Mouse (Mus musculus): ENCODE measurements around the gene Rfx2. TPM values are rescaled to one million over a fixed set of nuclear protein-coding genes. Genes with fewer than 3 reads are reported as not detected.

The Rfx2 gene
- polyA plus RNA-seq, 1 experiment, result 1.4 TPM

DNA sequence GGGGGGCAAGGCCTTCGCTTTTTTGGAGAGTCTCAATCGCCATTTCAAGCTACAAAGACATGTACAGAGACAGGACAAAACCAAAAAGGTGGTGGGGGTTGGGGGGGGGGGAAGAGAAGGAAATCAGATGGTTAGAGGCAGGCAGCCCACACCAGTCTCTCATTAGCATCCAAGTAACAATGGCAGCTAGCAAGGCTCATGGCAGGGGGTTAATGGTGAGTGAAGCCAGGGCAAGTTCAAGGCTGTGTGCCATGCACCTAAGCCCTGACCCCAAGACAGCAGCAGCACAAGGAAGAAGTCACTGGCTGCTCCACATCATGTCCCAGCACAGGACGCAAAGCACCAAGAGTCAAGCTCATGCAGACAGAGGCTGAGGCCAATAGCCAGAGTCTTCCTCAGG, 31.5 kb downstream of the Rfx2 start:
- Histone ChIP-seq H3K36me3 (replicated peaks; ENCODE audit: low read length) (no peaks in the 10 kb centered on the region), H3K4me1 (peaks cover 3% of the 10 kb centered on the region; the same call in 1 of the 2 replicates), H3K9me3 (no peaks in the 10 kb centered on the region), H3K27me3 (replicated peaks) (peaks cover 36% of the 10 kb centered on the region), H3K4me3 (replicated peaks) (no peak overlapping the region)
- TF ChIP-seq FLI1 (IDR thresholded peaks at IDR 0.05; ENCODE audit: low read length), result no peak
- TF ChIP-seq GATA1 (IDR thresholded peaks at IDR 0.05; ENCODE audit: borderline replicate concordance, low read length), result no peak

DNA sequence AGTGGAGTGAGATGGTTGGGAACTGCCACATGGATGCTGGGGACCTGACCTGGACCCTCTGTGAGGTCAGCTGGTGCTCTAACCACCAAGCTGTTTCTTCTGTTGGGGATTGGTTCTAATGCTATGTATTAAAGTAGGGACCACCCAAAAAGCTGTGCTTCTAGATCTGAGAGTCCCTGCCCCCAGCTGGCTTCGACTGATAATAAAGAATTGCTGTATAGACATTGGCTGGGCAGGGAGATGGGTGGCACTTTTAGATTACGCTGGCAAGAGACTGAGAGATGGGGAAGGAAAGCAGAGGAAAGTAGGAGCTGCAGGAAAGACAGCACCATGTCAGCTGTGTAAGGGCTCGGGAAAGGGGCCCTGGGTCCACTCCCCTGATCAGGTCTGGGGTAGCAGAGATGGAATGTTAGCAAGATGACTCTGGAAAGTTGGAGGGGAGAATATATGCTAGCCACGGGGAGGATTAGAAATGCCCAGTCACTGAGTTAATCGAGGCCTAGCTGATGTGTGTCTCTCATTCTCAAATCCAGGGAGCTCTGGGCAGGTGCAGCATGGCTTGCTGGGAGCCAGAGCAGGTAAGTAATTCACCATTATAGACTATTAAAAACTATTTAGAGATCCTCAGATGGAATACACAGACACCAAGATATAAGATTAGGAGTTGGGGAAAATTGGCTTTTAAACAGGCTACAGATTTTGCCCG, 37.0 kb downstream of the Rfx2 start:
- peaks cover 34% of the 10 kb centered on the region for H3K27me3 ChIP-seq (replicated peaks)
- H3K4me3 ChIP-seq (replicated peaks), result no peak overlapping the region
- H3K9me3 ChIP-seq, result no peaks in the 10 kb centered on the region
- no peaks in the 10 kb centered on the region for H3K36me3 ChIP-seq (replicated peaks; ENCODE audit: low read length)
- TF ChIP-seq FLI1 (IDR thresholded peaks at IDR 0.05; ENCODE audit: low read length) (no peak), GATA1 (IDR thresholded peaks at IDR 0.05; ENCODE audit: borderline replicate concordance, low read length) (no peak)
- H3K4me1 ChIP-seq, result peaks cover 11% of the 10 kb centered on the region; the same call in 1 of the 2 replicates

DNA sequence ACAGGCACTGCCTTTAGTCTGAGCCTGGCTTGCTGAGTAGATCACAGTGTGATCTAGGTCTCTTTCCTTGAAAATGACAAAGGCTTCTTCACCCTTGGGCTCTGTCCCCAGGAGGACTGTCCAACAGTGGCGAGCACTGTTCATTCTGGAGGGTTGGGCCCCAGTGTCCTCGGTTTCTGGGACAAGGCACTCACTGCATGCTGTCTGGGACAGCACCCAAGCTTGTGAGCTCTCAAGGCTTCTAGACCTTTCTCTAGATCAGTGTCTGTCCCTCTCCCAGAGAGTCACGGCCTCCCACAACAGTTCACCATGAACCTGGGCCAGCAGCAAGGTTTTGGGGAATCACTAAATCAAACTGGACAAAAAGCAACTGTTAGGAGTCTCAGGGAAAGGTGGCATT, 38.2 kb downstream of the Rfx2 start:
- H3K27me3 ChIP-seq (replicated peaks), result peaks cover 39% of the 10 kb centered on the region
- H3K4me1 ChIP-seq, result peaks cover 11% of the 10 kb centered on the region; the same call in 1 of the 2 replicates
- TF ChIP-seq GATA1 (IDR thresholded peaks at IDR 0.05; ENCODE audit: borderline replicate concordance, low read length) (no peak), FLI1 (IDR thresholded peaks at IDR 0.05; ENCODE audit: low read length) (no peak)
- H3K9me3 ChIP-seq, result no peaks in the 10 kb centered on the region
- H3K36me3 ChIP-seq (replicated peaks; ENCODE audit: low read length), result no peaks in the 10 kb centered on the region
- no peak overlapping the region for H3K4me3 ChIP-seq (replicated peaks)

- Histone ChIP-seq H3K4me3 (replicated peaks) (no peak overlapping the region), H3K36me3 (replicated peaks; ENCODE audit: low read length) (no peaks in the 10 kb centered on the region), H3K27me3 (replicated peaks) (peaks cover 65% of the 10 kb centered on the region), H3K9me3 (no peaks in the 10 kb centered on the region), H3K4me1 (peaks cover 18% of the 10 kb centered on the region; the same call in 1 of the 2 replicates)
- TF ChIP-seq FLI1 (IDR thresholded peaks at IDR 0.05; ENCODE audit: low read length) (no peak), GATA1 (IDR thresholded peaks at IDR 0.05; ENCODE audit: borderline replicate concordance, low read length) (no peak)
These were observed 41.5 kb downstream of the Rfx2 start for GRCm38 (mm10) chr17:56789286-56789685.

GRCm38 (mm10) chr17:56788886-56789285, 41.9 kb downstream of the Rfx2 start:
- TF ChIP-seq FLI1 (IDR thresholded peaks at IDR 0.05; ENCODE audit: low read length) (no peak), GATA1 (IDR thresholded peaks at IDR 0.05; ENCODE audit: borderline replicate concordance, low read length) (no peak)
- no peaks in the 10 kb centered on the region for H3K36me3 ChIP-seq (replicated peaks; ENCODE audit: low read length)
- H3K27me3 ChIP-seq (replicated peaks), result peaks cover 69% of the 10 kb centered on the region
- H3K4me1 ChIP-seq, result peaks cover 18% of the 10 kb centered on the region; the same call in 1 of the 2 replicates
- no peak overlapping the region for H3K4me3 ChIP-seq (replicated peaks)
- H3K9me3 ChIP-seq, result no peaks in the 10 kb centered on the region

GRCm38 (mm10) chr17:56780291-56780978, 50.4 kb downstream of the Rfx2 start:
- Histone ChIP-seq H3K9me3 (peaks cover 14% of the 10 kb centered on the region), H3K36me3 (replicated peaks; ENCODE audit: low read length) (no peaks in the 10 kb centered on the region), H3K4me1 (no peaks in the 10 kb centered on the region; the same call in 1 of the 2 replicates), H3K27me3 (replicated peaks) (peaks cover 58% of the 10 kb centered on the region), H3K4me3 (replicated peaks) (no peak overlapping the region)
- TF ChIP-seq GATA1 (IDR thresholded peaks at IDR 0.05; ENCODE audit: borderline replicate concordance, low read length), result no peak
- no peak for TF ChIP-seq FLI1 (IDR thresholded peaks at IDR 0.05; ENCODE audit: low read length)

GRCm38 (mm10) chr17:56778779-56779362, 51.9 kb downstream of the Rfx2 start:
- H3K36me3 ChIP-seq (replicated peaks; ENCODE audit: low read length), result no peaks in the 10 kb centered on the region
- TF ChIP-seq GATA1 (IDR thresholded peaks at IDR 0.05; ENCODE audit: borderline replicate concordance, low read length), result no peak
- TF ChIP-seq FLI1 (IDR thresholded peaks at IDR 0.05; ENCODE audit: low read length), result no peak

DNA sequence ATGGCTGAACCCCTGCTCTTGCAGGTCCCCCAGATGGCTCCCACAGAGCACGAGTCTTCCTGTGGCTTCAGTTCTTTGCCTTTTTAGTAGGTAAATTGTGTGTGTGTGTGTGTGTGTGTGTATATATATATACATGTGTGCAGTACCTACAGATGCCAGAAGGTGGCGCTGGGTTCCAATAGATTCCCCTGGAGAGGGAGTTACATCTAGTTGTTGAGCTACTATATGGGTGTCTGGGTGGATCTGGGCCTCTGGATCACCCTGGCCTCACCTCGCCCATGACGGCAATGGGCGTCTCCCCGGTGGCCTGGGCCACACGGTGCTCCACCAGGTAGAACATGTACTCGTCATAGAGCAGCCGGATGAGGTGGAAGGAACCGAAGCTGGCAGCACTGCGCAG, 53.2 kb downstream of the Rfx2 start:
- Histone ChIP-seq H3K4me1 (no peaks in the 10 kb centered on the region), H3K4me3 (replicated peaks) (no peak overlapping the region), H3K36me3 (replicated peaks; ENCODE audit: low read length) (no peaks in the 10 kb centered on the region), H3K9me3 (peaks cover 16% of the 10 kb centered on the region), H3K27me3 (replicated peaks) (peaks cover 38% of the 10 kb centered on the region)
- TF ChIP-seq FLI1 (IDR thresholded peaks at IDR 0.05; ENCODE audit: low read length) (no peak), GATA1 (IDR thresholded peaks at IDR 0.05; ENCODE audit: borderline replicate concordance, low read length) (no peak)

More at GRCm38 (mm10) chr17:56778779-56779362, 51.9 kb downstream of the Rfx2 start:
- Histone ChIP-seq H3K4me1 (no peaks in the 10 kb centered on the region), H3K4me3 (replicated peaks) (no peak overlapping the region), H3K27me3 (replicated peaks) (peaks cover 44% of the 10 kb centered on the region), H3K9me3 (peaks cover 16% of the 10 kb centered on the region)

DNA sequence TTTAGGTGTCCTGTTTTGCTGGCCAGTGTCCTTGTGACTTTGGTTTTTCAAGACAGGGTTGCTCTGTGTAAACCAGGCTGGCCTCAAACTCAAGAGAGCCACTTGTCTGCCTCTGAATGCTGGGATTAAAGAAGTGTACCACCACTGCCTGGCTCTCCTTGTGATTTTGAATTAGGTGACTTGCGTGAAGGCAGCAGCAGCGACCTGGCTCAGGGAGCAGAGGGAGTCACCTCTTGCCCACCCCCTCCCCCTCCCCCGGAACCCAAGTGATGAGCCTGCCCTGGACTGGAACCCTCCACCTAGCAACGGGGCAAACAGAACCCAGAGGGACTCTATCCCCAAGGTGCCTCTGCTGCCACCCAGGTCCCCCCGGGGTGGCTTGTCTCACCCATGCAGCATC, 60.9 kb downstream of the Rfx2 start, which contains the start of gene Prr22:
Gene Prr22 (plus strand): TSS at position 301 of the 400 bp plus-strand sequence.
- Histone ChIP-seq H3K4me1 (peaks cover 19% of the 10 kb centered on the region), H3K36me3 (replicated peaks; ENCODE audit: low read length) (peaks cover 53% of the 10 kb centered on the region), H3K9me3 (no peaks in the 10 kb centered on the region), H3K4me3 (replicated peaks) (no peak within 1 kb of the TSS), H3K27me3 (replicated peaks) (peaks cover 4% of the 10 kb centered on the region)
- no peak for TF ChIP-seq FLI1 (IDR thresholded peaks at IDR 0.05; ENCODE audit: low read length)
- TF ChIP-seq GATA1 (IDR thresholded peaks at IDR 0.05; ENCODE audit: borderline replicate concordance, low read length), result no peak
